Mouse (Mus musculus) kidney, adult 11 months (tissue): ENCODE results near the gene Rhbdf1.

Experiments
- DNase-seq: peaks from one replicate; pipeline ENCODE4 v3.0.0; 2022

The Rhbdf1 gene

GRCm38 (mm10) chr11:32221951-32222409, at the start of gene Rhbdf1:
Gene Rhbdf1 (minus strand): TSS chr11:32222300.
- peak; percentile 56 for DNase-seq

- DNase-seq = no peak
Measured at GRCm38 (mm10) chr11:32271178-32271577, 49.1 kb upstream of the Rhbdf1 start.

GRCm38 (mm10) chr11:32268952-32269351, 46.9 kb upstream of the Rhbdf1 start:
- no peak for DNase-seq

- DNase-seq = no peak
Measured at GRCm38 (mm10) chr11:32267964-32268363, 45.9 kb upstream of the Rhbdf1 start.

GRCm38 (mm10) chr11:32267188-32267884, 45.2 kb upstream of the Rhbdf1 start, which contains the start of gene Nprl3:
Gene Nprl3 (minus strand): TSS chr11:32267707.
- DNase-seq = peak; percentile 94

GRCm38 (mm10) chr11:32266776-32267175, 44.7 kb upstream of the Rhbdf1 start:
- DNase-seq = no peak

GRCm38 (mm10) chr11:32266194-32266593, 44.1 kb upstream of the Rhbdf1 start:
- DNase-seq = no peak

- DNase-seq = no peak
Measured at GRCm38 (mm10) chr11:32265117-32265738, 43.1 kb upstream of the Rhbdf1 start.

- no peak for DNase-seq
Measured at GRCm38 (mm10) chr11:32262674-32263415, 40.7 kb upstream of the Rhbdf1 start.

GRCm38 (mm10) chr11:32256566-32256965, 34.5 kb upstream of the Rhbdf1 start:
- no peak for DNase-seq

- no peak for DNase-seq
Measured at GRCm38 (mm10) chr11:32256146-32256545, 34.0 kb upstream of the Rhbdf1 start.

- no peak for DNase-seq
Measured at GRCm38 (mm10) chr11:32253121-32253520, 31.0 kb upstream of the Rhbdf1 start.

GRCm38 (mm10) chr11:32250880-32251763, 29.0 kb upstream of the Rhbdf1 start:
- no peak for DNase-seq

- no peak for DNase-seq
Measured at GRCm38 (mm10) chr11:32248350-32248749, 26.2 kb upstream of the Rhbdf1 start.

- DNase-seq = no peak
Measured at GRCm38 (mm10) chr11:32247068-32247467, 25.0 kb upstream of the Rhbdf1 start.

GRCm38 (mm10) chr11:32245614-32246013, 23.5 kb upstream of the Rhbdf1 start:
- no peak for DNase-seq

GRCm38 (mm10) chr11:32244617-32245016, 22.5 kb upstream of the Rhbdf1 start:
- no peak for DNase-seq

GRCm38 (mm10) chr11:32244064-32244463, 22.0 kb upstream of the Rhbdf1 start:
- DNase-seq = no peak

- no peak for DNase-seq
Measured at GRCm38 (mm10) chr11:32243205-32243955, 21.3 kb upstream of the Rhbdf1 start.

- no peak for DNase-seq
Measured at GRCm38 (mm10) chr11:32242209-32242608, 20.1 kb upstream of the Rhbdf1 start.

GRCm38 (mm10) chr11:32241391-32241790, 19.3 kb upstream of the Rhbdf1 start:
- DNase-seq = no peak
